Mouse (Mus musculus): ENCODE data around the gene Zfp978. TPM values are rescaled to one million over a fixed set of nuclear protein-coding genes. Genes with fewer than 3 reads are reported as not detected.

Zfp978 gene
- total RNA-seq, 2 experiments from 2014 or later = 0.40 to 0.43 TPM

DNA sequence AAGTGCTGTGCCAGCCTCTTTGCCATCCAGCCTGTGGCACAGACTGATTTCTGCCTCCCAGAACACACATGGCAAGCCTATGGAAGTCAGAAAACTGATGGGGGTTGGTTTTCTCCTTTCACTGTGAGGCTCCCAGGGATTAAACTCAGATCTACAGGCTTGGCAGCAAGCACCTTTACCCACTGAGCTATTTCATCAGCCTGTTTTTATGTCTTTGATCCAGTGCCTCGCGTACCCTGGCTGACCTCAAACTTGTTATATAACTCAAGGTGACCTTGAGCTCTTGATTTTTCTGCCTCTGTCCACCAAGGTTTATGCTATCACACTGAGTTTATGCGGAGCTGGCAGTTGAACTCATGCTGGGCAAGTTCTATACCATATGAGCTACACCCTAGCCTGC, 71.9 kb downstream of the Zfp978 start:
- DNase-seq = no peak
- intact Hi-C loops (cut with DNase I) = no loop called here

- intact Hi-C loops (cut with DNase I) = no loop called here
- no peak for DNase-seq
These were observed 72.8 kb downstream of the Zfp978 start for GRCm38 (mm10) chr4:147433874-147434273.

Other genes starting within 250 kb of the Zfp978 start
- 10 to 100 TPM in 1 of 2 experiments, 1 to 10 TPM in 1; 7.1 to 10.0 TPM for gene Zfp991, start 229.3 kb upstream of the Zfp978 start, total RNA-seq (2021)
- not detected for gene Zfp988, start 55.6 kb upstream of the Zfp978 start, total RNA-seq (2021)
- gene Zfp982, start 131.1 kb downstream of the Zfp978 start, total RNA-seq (2021) = 1 to 10 TPM; 8.4 to 9.3 TPM
- under 1 TPM; 0.34 to 0.47 TPM for gene Gm16503, start 178.9 kb downstream of the Zfp978 start, total RNA-seq (2021)
- under 1 TPM; 0.14 to 0.62 TPM for gene Zfp985, start 192.0 kb downstream of the Zfp978 start, total RNA-seq (2021)